Mouse (Mus musculus): ENCODE results near the gene Olfr374.

- TF ChIP-seq EP300 (IDR thresholded peaks at IDR 0.05; ENCODE audit: insufficient read depth, low read depth, low read length) (no peak), POLR2A (IDR thresholded peaks at IDR 0.05; ENCODE audit: insufficient read depth, low read length) (no peak)
These were observed 39.2 kb downstream of the Olfr374 start for GRCm38 (mm10) chr8:72146056-72146455.

Measured in ES-Bruce4 (cell line).